Mouse (Mus musculus) heart, adult 8-10 months (tissue): ENCODE data around the gene Stk10. TPM values are rescaled to one million over a fixed set of nuclear protein-coding genes. Genes with fewer than 3 reads are reported as not detected.

Source experiments
- DNase-seq: peaks from one replicate; pipeline ENCODE4 v3.0.0; 2022; ENCODE audit warnings: low spot score
- total RNA-seq, 4 experiments: library from RNA; stranded (reverse); gene quantifications; 2 replicates each; pipeline ENCODE4 v1.2.4; 2022

The Stk10 gene
- total RNA-seq, 4 experiments from 2014 or later, result 6.6 to 9.2 (median 8.7) TPM

- no peak for DNase-seq
Measured at GRCm38 (mm10) chr11:32568060-32568459, 35.0 kb downstream of the Stk10 start.

- no peak for DNase-seq
Measured at GRCm38 (mm10) chr11:32568637-32569293, 35.7 kb downstream of the Stk10 start.

GRCm38 (mm10) chr11:32571103-32571502 lies 38.0 kb downstream of the Stk10 start:
- DNase-seq, result no peak

- no peak for DNase-seq
Measured at GRCm38 (mm10) chr11:32573669-32574068, 40.6 kb downstream of the Stk10 start.

- DNase-seq, result no peak
Measured at GRCm38 (mm10) chr11:32575964-32576759, 43.1 kb downstream of the Stk10 start.

GRCm38 (mm10) chr11:32576760-32577050 lies 43.6 kb downstream of the Stk10 start:
- no peak for DNase-seq

GRCm38 (mm10) chr11:32580305-32580947 lies 47.3 kb downstream of the Stk10 start:
- no peak for DNase-seq

- DNase-seq, result no peak
Measured at GRCm38 (mm10) chr11:32581031-32581430, 47.9 kb downstream of the Stk10 start.

GRCm38 (mm10) chr11:32582813-32583212 lies 49.7 kb downstream of the Stk10 start:
- DNase-seq, result no peak

GRCm38 (mm10) chr11:32585996-32586395 lies 52.9 kb downstream of the Stk10 start:
- DNase-seq, result no peak

- no peak for DNase-seq
Measured at GRCm38 (mm10) chr11:32587191-32588089, 54.3 kb downstream of the Stk10 start.

- DNase-seq, result peak; percentile 67
Measured at GRCm38 (mm10) chr11:32588090-32588891, 55.2 kb downstream of the Stk10 start.

- DNase-seq, result no peak
Measured at GRCm38 (mm10) chr11:32588892-32589172, 55.7 kb downstream of the Stk10 start.

GRCm38 (mm10) chr11:32589201-32589600 lies 56.1 kb downstream of the Stk10 start:
- DNase-seq, result no peak

GRCm38 (mm10) chr11:32589791-32590190 lies 56.7 kb downstream of the Stk10 start:
- no peak for DNase-seq

GRCm38 (mm10) chr11:32590205-32590604 lies 57.1 kb downstream of the Stk10 start:
- DNase-seq, result no peak

GRCm38 (mm10) chr11:32591921-32592850 lies 59.1 kb downstream of the Stk10 start:
- DNase-seq, result no peak

- DNase-seq, result no peak
Measured at GRCm38 (mm10) chr11:32593081-32593480, 60.0 kb downstream of the Stk10 start.

GRCm38 (mm10) chr11:32594122-32594521 lies 61.0 kb downstream of the Stk10 start:
- no peak for DNase-seq

- DNase-seq, result no peak
Measured at GRCm38 (mm10) chr11:32600371-32600770, 67.3 kb downstream of the Stk10 start.
